Mouse (Mus musculus) embryo, embryonic 11 days (tissue): ENCODE measurements around the gene Olfr1252.

Experiments used
- DNase-seq: peaks from one replicate; pipeline ENCODE4 v3.0.0-alpha.2; 2015

Gene Olfr1252

DNA sequence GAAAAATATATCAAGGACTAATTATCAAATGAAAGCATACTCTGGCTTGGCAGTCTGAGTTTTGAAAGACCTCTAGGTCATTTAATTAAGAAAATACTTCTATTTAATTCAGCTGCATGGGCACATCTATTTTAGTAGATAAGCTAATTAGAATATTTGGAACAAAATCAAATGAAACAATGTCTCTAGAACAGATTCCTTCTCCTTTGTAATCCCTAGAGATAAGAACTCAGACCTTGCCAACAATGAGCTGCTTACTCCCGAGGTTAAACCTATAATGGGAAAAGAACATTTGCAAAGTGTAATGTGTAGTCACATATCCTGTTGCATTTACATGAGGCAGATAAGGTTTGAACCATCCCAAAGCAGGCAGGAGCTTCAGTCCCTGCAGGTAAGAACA, at the start of gene Olfr1252:
TSS of gene Olfr1252 (minus strand) at position 101 of the 400 bp plus-strand sequence.
- DNase-seq = no peak

DNA sequence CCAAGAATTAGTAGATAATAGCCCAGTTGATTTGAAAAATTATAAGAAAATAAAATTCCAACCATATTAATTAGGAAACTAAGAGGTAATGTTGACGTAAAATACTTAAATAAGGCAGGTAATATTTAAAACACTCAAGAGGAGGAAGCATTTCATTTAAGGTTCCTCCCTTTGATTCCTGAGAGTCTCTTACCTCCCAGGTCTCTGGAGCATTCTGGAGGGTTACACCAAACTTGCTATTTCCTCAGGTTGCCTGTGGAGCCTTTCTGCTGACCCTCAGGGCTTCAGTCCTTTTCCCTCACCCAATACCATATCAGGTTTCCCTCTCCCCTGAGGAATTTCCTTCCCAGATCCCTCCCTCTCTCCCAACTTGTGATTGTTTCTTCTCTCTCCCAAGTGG, 32.2 kb upstream of the Olfr1252 start, which contains the start of gene Olfr1253:
TSS of gene Olfr1253 (minus strand) at position 101 of the 400 bp plus-strand sequence.
- no peak for DNase-seq

DNA sequence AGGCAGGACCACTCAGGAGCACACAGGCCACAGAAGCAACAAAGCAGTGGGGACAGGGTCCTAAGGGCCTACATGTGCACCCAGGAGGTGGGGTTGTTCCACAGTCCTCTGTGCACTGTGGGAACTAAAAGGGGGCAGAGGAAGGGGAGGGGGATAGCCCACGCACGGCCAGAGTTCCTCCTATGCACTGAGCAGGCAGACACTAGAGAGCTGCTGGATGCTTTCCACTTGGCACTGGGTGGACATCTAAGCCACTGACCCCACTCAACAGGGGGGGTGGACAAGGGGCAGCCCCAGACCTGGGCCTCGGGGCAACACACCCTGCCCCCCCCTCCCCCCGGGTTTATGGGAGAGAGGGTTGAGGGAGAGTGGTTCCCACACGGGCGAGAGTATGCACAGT, 32.8 kb downstream of the Olfr1252 start:
- no peak for DNase-seq

DNA sequence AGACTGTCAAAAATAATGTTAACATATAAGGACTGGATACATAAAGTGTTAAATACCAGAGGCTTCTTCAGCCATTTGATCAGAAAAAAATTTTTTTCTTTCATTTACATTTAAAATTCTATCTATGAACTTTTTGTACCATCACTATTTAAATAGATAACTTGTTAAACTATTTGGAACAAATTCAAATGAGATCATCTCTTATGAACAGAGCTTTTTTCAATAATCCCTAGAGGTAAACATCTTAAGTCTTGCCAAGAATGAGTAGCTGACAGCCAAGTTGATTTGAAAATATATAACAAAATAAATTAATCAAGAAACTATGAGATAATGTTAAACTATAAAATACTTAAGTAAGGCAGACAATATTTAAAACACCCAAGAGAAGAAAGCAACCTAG, 53.0 kb downstream of the Olfr1252 start, which contains the start of gene Olfr1251:
TSS of gene Olfr1251 (minus strand) at position 101 of the 400 bp plus-strand sequence.
- no peak for DNase-seq
